In the genomic region with DNA sequence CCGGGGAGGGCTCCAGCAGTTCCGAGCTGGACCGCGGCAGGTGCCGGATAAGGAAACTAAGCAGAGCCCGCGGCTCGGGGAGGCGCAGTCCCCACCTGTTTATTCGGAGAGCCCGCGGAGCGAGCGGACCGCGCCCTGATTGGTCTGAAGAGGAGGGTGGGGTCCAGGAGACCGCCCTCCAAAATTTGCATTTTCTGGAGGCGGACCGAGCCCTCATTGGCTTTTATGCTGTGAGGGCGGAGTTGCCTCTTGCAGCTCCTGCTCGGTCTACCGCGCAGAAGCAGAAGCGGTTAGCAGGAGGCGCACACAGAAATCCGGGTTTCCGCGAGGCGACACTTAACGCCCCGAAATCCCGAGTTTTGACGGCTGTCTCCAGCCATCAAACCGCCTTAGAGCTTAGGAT, we compare ENCODE assay signal across 8 mouse cellular contexts. TPM values are rescaled to one million over a fixed set of nuclear protein-coding genes. Genes with fewer than 3 reads are reported as not detected.
DNase-seq lines count a peak whose midpoint lies in the region; ATAC-seq and TF ChIP-seq lines count a peak whose summit lies in the region.

No protein-coding gene starts in this region.

- no peaks in the 10 kb centered on the region for H3K4me1 ChIP-seq in cortical plate, adult 2 months (ENCODE audit: control insufficient read depth, insufficient read depth, low read length)
- no peaks in the 10 kb centered on the region for H3K4me1 ChIP-seq in hindbrain, postnatal 0 days (ENCODE audit: insufficient read depth, low read length)
- peaks cover 47% of the 10 kb centered on the region for H3K4me1 ChIP-seq in megakaryocyte, embryonic 14.5 days

- H3K27ac ChIP-seq in cortical plate, adult 2 months (ENCODE audit: insufficient read depth, low read length): no peak overlapping the region
- no peak overlapping the region for H3K27ac ChIP-seq in hindbrain, postnatal 0 days

- peak overlapping the region; percentile 55 for H3K4me2 ChIP-seq in hindbrain, postnatal 0 days (ENCODE audit: low read depth, low read length)

- peak; percentile 93 for ATAC-seq in hindbrain, postnatal 0 days

- TF ChIP-seq POLR2A in cortical plate, adult 2 months (IDR thresholded peaks at IDR 0.05; ENCODE audit: extremely low read depth, insufficient read depth, low read length): peak; percentile 90

- no peaks in the 10 kb centered on the region for H3K9me3 ChIP-seq in hindbrain, postnatal 0 days (ENCODE audit: low read length)
- H3K9me3 ChIP-seq in megakaryocyte, embryonic 14.5 days: no peaks in the 10 kb centered on the region

- WGBS in hindbrain, postnatal 0 days: under 1% methylated on average over 34 of the region's 34 CpGs

- TF ChIP-seq CTCF in cortical plate, adult 2 months (IDR thresholded peaks at IDR 0.05; ENCODE audit: extremely low read depth, insufficient read depth, low read length): no peak
- no peak for TF ChIP-seq CTCF in hindbrain, postnatal 0 days (IDR thresholded peaks at IDR 0.05; ENCODE audit: low read depth)

- DNase-seq in adrenal gland, adult (ENCODE audit: inconsistent age in 2 of 2, low spot score in 1 of 2): peak; percentile 91 to 95
- peak; percentile 75 to 81 for DNase-seq in gastrocnemius, adult 8-10 months (ENCODE audit: low spot score in 2 of 2)
- peak; percentile 90 for DNase-seq in hindbrain, postnatal 0 days (ENCODE audit: low spot score)
- peak; percentile 70 to 86 for DNase-seq in left cerebral cortex, adult 8-10 months (ENCODE audit: low spot score in 2 of 2)
- peak; percentile 92 to 93 for DNase-seq in right cerebral cortex, postnatal 10 days (ENCODE audit: low spot score in 2 of 2)
- peak; percentile 89 for DNase-seq in urinary bladder, postnatal 14 days (ENCODE audit: low spot score)

- peaks cover 73% of the 10 kb centered on the region for H3K27me3 ChIP-seq in hindbrain, postnatal 0 days (ENCODE audit: insufficient read depth, low read length)
- H3K27me3 ChIP-seq in megakaryocyte, embryonic 14.5 days (replicated peaks): peaks cover 99% of the 10 kb centered on the region

- no peak overlapping the region for H3K4me3 ChIP-seq in cortical plate, adult 2 months (ENCODE audit: insufficient read depth, low read length)
- H3K4me3 ChIP-seq in hindbrain, postnatal 0 days (ENCODE audit: low read length): peak overlapping the region; percentile 31
- peak overlapping the region; percentile 87 for H3K4me3 ChIP-seq in megakaryocyte, embryonic 14.5 days (replicated peaks)

- no peak overlapping the region for H3K9ac ChIP-seq in hindbrain, postnatal 0 days (replicated peaks; ENCODE audit: low read length)

- H3K36me3 ChIP-seq in hindbrain, postnatal 0 days (ENCODE audit: insufficient read depth, low read length): no peaks in the 10 kb centered on the region
- no peaks in the 10 kb centered on the region for H3K36me3 ChIP-seq in megakaryocyte, embryonic 14.5 days (replicated peaks; ENCODE audit: low read length)

RNA-seq across cellular contexts. Expression of a gene that starts 1.4 kb away (rescaled TPM):
- polyA plus RNA-seq in cortical plate, adult 2 months (2012; rRNA removed): not detected in 2 replicates
- not detected for total RNA-seq in gastrocnemius, adult 8-10 months (2022)
- total RNA-seq in hindbrain, postnatal 0 days (2014; rRNA removed): not detected in 2 replicates
- 1.1 and 2.1 TPM in 2 replicates for polyA plus RNA-seq in hindbrain, postnatal 0 days (2015; fragmentation: Nextera tagmentation; extraction: Ambion mirVana)
- under 1 TPM in 1 of 4 experiments, not detected in 3; 0.80 TPM for total RNA-seq in left cerebral cortex, adult 8-10 months (2022)
- not detected in 2 replicates for polyA plus RNA-seq in megakaryocyte, embryonic 14.5 days (2012; ENCODE audit: insufficient read depth, low replicate concordance)

RNA-seq across cellular contexts. Expression of a gene that starts 2.8 kb away (rescaled TPM):
- 0.38 and 0.62 TPM in 2 replicates for polyA plus RNA-seq in cortical plate, adult 2 months (2012; rRNA removed)
- total RNA-seq in gastrocnemius, adult 8-10 months (2022): not detected
- total RNA-seq in hindbrain, postnatal 0 days (2014; rRNA removed): 0.36 TPM in 1 of 2 replicates, not detected in the other
- not detected in 2 replicates for polyA plus RNA-seq in hindbrain, postnatal 0 days (2015; fragmentation: Nextera tagmentation; extraction: Ambion mirVana)
- total RNA-seq in left cerebral cortex, adult 8-10 months (2022): under 1 TPM in 1 of 4 experiments, not detected in 3; 0.34 TPM
- not detected in 2 replicates for polyA plus RNA-seq in megakaryocyte, embryonic 14.5 days (2012; ENCODE audit: insufficient read depth, low replicate concordance)

RNA-seq across cellular contexts. Expression of a gene that starts 18.5 kb away (rescaled TPM):
- 1,033 and 1,121 TPM in 2 replicates for polyA plus RNA-seq in cortical plate, adult 2 months (2012; rRNA removed)
- under 1 TPM; 0.21 to 0.39 (median 0.31) TPM for total RNA-seq in gastrocnemius, adult 8-10 months (2022)
- 9.8 and 13.5 TPM in 2 replicates for total RNA-seq in hindbrain, postnatal 0 days (2014; rRNA removed)
- 4.2 and 4.6 TPM in 2 replicates for polyA plus RNA-seq in hindbrain, postnatal 0 days (2015; fragmentation: Nextera tagmentation; extraction: Ambion mirVana)
- total RNA-seq in left cerebral cortex, adult 8-10 months (2022): 1,000 to 10,000 TPM; 1,001 to 1,087 (median 1,026) TPM
- polyA plus RNA-seq in megakaryocyte, embryonic 14.5 days (2012; ENCODE audit: insufficient read depth, low replicate concordance): 0.06 TPM in 1 of 2 replicates, not detected in the other

RNA-seq across cellular contexts. Expression of a gene that starts 22.5 kb away (rescaled TPM):
- 4.7 and 5.0 TPM in 2 replicates for polyA plus RNA-seq in cortical plate, adult 2 months (2012; rRNA removed)
- total RNA-seq in gastrocnemius, adult 8-10 months (2022): under 1 TPM in 1 of 4 experiments, not detected in 3; 0.25 TPM
- 0.10 TPM in 1 of 2 replicates, not detected in the other for total RNA-seq in hindbrain, postnatal 0 days (2014; rRNA removed)
- polyA plus RNA-seq in hindbrain, postnatal 0 days (2015; fragmentation: Nextera tagmentation; extraction: Ambion mirVana): 0.46 and 0.55 TPM in 2 replicates
- total RNA-seq in left cerebral cortex, adult 8-10 months (2022): 1 to 10 TPM; 4.3 to 6.4 (median 5.4) TPM
- not detected in 2 replicates for polyA plus RNA-seq in megakaryocyte, embryonic 14.5 days (2012; ENCODE audit: insufficient read depth, low replicate concordance)

RNA-seq across cellular contexts. Expression of a gene that starts 27.8 kb away (rescaled TPM):
- 8.1 and 10.3 TPM in 2 replicates for polyA plus RNA-seq in cortical plate, adult 2 months (2012; rRNA removed)
- 10 to 100 TPM; 10.4 to 16.9 (median 13.7) TPM for total RNA-seq in gastrocnemius, adult 8-10 months (2022)
- total RNA-seq in hindbrain, postnatal 0 days (2014; rRNA removed): 30.5 and 30.9 TPM in 2 replicates
- 19.0 and 20.6 TPM in 2 replicates for polyA plus RNA-seq in hindbrain, postnatal 0 days (2015; fragmentation: Nextera tagmentation; extraction: Ambion mirVana)
- 10 to 100 TPM; 17.9 to 20.9 (median 19.8) TPM for total RNA-seq in left cerebral cortex, adult 8-10 months (2022)
- 56.7 and 76.4 TPM in 2 replicates for polyA plus RNA-seq in megakaryocyte, embryonic 14.5 days (2012; ENCODE audit: insufficient read depth, low replicate concordance)

Comparison
In these comparisons a context has a peak if more than half of its experiments do, and no peak if none do; other contexts are left out.
1. RNA of a gene that starts 18.5 kb away (total RNA-seq): 1,001 to 1,087 TPM in left cerebral cortex, adult 8-10 months; 9.8 to 13.5 TPM in hindbrain, postnatal 0 days and 0.21 to 0.39 TPM in gastrocnemius, adult 8-10 months; every median in the first group is over 10 times any median in the second.
2. Peak in every context shown above with its lines, with median percentiles within 50 percentile points of each other: DNase-seq.